Mouse (Mus musculus) adrenal gland, postnatal 4 days (tissue): ENCODE measurements at regions not wholly inside any gene's neighbourhood (a gene's known extent, or its start where the extent isn't known, plus 50 kb on each side); places are given as distances from the start of the nearest gene placed in this dataset.

Source experiments
- DNase-seq, 2 experiments: peaks; one replicate each; pipeline ENCODE4 v3.0.0; 2021 to 2022; ENCODE audit warnings: low spot score in 2 of 2, mixed read lengths in 2 of 2

DNA sequence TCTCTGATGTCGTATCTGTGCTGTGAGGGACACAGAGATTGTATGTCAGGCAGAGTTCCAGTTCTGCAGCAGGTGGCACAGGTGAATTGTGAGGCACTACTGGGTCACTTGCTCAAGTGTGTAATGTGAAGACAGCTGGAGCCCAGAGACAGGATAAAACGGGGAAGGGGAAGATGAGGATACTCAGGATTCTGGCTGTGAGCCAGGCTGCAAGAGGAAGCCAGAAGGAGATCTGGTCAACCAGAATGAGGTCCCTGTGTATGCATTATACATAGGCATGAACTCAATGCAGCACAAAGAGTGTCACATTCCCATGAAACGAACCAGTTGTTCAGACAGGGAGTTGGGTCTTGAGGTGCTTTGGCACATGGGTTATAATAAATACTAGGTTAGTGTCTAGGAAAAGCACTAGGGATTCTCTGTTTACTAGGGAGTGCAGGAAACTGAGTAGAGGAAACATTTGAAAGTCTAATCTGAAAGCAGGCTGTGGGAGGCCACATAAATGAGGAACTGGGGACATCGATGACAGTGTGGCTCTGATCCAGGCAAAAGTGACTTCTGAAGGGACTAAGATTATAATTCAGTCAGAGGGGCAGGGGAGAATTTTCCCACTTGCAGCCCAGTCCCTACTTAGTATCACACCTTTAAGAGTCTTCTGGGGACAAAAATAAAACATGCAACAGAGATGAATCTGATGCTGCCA is 109.9 kb upstream of the Rxfp2 start:
- no peak for DNase-seq

DNA sequence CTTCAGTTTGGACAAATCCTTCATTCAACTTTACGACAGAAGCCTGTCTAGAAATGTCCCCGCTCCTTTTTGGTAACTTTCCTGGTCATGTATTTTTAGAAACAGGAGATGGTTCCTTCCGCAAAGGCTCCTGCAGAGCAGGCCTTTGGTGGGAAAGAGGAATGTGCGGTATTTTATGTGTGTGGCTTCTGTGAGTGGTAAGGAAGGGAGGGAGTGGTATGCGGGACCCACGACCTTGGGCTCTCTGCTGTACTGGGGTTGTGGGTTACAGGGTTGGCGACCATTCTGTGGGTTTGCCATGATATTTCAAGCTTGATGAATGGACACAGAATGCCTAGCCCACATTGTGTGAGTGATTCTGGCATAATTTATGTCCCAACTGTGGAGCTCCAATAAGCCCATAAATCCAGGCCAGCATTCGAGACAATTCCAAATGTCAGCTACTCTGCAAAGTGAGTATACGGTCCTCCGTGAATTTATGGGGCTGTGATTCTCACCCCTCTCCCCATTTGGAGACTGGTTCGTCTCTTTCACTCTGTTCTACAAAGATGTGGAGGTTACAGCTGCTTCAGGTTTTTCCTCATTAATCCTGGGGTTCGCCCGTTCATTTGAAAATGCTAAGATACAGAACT is 109.3 kb upstream of the Rxfp2 start:
- DNase-seq: no peak

DNA sequence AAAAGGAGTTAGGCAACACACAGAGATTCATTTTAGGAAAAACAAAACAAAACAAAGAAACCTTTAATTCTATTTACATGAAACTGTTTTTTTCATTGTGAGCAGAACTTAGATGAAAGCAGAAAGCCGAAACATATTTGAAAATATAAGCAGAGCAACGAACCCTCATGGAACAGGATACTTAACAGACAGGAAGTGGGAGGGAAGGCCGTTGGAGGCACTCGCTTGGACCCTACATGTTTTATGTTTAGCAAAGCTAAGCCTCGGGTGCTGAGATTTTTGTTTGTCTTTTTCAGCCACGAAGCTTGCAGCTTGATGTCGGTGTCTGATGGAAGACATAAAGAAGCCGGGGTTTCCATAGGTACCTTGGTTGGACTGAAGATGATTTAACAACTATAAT is 108.5 kb upstream of the Rxfp2 start:
- DNase-seq: no peak

GRCm38 (mm10) chr5:149911968-149912367 is 106.5 kb upstream of the Rxfp2 start:
- no peak for DNase-seq

DNA sequence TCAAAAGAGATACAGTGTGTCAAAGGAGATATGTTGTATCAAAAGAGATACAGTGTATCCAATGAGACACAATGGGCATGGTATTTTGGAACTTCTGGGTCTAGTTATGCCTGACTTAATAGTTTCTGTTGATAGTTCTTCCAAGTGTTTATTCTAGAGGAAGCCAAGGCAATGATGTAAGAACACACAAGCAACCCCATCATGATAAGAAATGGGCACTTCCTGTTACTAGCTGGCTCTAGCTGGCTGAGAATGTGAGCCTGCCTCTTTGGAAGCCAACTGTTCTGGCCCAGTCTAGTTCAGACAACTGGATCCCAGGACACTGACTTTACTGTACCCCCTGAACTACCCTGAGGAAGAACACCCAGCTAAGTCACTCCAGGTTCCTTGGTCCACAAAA is 102.7 kb upstream of the Rxfp2 start:
- DNase-seq: no peak

DNA sequence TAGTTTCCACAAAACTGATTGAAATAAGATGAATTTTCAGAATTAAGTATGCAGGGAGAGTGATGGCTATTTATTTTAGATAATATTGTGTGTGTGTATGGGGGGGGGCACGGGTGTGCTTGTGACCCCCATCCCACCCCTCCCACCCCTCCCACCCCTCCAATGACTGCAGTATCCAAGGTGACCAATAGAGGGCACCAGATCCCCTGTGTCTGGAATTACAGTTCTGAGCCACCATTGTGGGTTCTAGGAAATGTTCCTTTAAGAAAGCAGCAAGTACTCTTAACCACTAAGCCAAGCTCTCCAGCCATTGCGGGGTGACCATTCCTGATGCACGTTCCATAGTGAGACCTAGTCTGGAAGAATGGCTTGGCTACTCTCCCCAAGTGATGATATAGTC is 101.1 kb upstream of the Rxfp2 start:
- no peak for DNase-seq

- DNase-seq: no peak
Observed at GRCm38 (mm10) chr5:149919097-149919496, 99.4 kb upstream of the Rxfp2 start.

- DNase-seq: no peak
Observed at GRCm38 (mm10) chr5:149920326-149920725, 98.1 kb upstream of the Rxfp2 start.

GRCm38 (mm10) chr5:149924501-149924900 is 94.0 kb upstream of the Rxfp2 start:
- no peak for DNase-seq

- DNase-seq: no peak
Observed at GRCm38 (mm10) chr5:149926786-149927185, 91.7 kb upstream of the Rxfp2 start.

- no peak for DNase-seq
Observed at GRCm38 (mm10) chr5:149931574-149932161, 86.8 kb upstream of the Rxfp2 start.

- no peak for DNase-seq
Observed at GRCm38 (mm10) chr5:149932220-149932619, 86.3 kb upstream of the Rxfp2 start.

GRCm38 (mm10) chr5:149945651-149946050 is 72.8 kb upstream of the Rxfp2 start:
- no peak for DNase-seq

- no peak for DNase-seq
Observed at GRCm38 (mm10) chr5:149947491-149947890, 71.0 kb upstream of the Rxfp2 start.

DNA sequence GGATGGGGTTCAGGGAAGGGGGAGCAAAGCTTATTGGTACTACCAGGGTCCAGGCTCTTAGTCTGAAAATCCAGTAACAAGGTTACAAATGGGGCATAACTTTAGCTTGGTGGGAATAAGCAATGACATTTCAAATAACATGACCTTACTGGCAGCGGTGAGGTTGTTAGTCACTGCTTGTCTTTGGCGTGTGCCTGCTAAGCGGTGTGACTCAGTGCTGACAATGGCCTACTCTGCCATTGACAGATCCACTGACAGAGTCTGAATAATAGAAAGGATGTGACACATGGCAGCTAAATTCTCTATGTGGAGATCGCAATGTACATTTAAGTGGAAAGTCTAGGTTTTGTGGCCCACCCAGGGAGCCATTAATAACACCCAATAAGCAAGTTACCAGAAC is 61.5 kb upstream of the Rxfp2 start:
- peak in 1 of 2 experiments; percentile 9 for DNase-seq

GRCm38 (mm10) chr5:149961178-149961577 is 57.3 kb upstream of the Rxfp2 start:
- DNase-seq: no peak

DNA sequence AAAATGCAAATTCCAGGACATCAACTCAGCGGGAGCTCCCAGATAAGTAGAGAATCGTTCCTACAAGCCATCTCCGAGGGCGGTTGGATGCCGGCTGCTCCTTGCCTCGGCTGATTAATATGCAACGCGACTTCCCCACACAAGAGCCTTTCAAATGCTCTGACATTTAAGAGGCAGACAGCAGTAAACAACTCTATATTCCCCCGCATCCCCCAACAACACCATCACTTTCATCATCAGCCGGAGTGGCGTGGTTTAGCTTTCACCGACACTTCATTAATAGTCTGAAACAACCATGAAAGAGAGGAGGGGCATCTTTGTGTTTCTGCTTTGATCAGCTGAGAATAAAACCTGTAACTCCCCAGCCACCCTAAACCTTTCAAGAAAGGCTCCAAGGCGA is 53.7 kb upstream of the Rxfp2 start:
- DNase-seq: no peak
